In the genomic region with DNA sequence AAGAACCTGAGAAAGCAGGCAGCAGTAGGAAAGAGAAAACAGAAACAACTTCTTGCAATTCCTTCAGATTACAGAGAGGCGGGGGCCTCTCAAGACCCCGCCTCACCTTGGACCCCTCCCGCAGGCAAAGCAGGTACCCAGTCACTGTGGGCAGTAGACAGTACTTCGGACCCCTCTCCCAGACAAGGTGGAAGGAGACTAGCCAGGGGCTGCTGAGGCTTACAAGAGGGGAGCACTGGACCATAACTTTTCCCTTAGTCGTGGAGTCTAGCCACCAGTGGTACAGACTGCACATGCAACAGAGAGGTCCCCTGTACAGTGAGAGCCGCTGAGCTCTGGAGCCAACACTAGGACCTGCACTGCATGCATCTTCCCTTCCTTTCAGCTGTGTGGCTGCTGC, we compare ENCODE assay signal across 21 mouse cellular contexts.
DNase-seq lines count a peak whose midpoint lies in the region; ATAC-seq lines count a peak whose summit lies in the region.
"Had no signal": no experiment of that assay in that cellular context is flagged by ENCODE, and none has a peak within 500 bp of the region (broad histone marks: within the 10 kb centered on the region; RNA-seq: fewer than 3 reads in every experiment).

No protein-coding gene starts in this region.

- no peak overlapping the region for H3K4me2 ChIP-seq in heart, embryonic 12.5 days
- no peak overlapping the region for H3K4me2 ChIP-seq in midbrain, embryonic 11.5 days
- H3K4me2 ChIP-seq in midbrain, embryonic 13.5 days (replicated peaks): no peak overlapping the region
- H3K4me2 ChIP-seq: hindbrain, embryonic 13.5 days; intestine, embryonic 15.5 days; liver, embryonic 13.5 days; neural tube, embryonic 13.5 days had no signal

- H3K36me3 ChIP-seq in heart, embryonic 12.5 days: peaks cover 12% of the 10 kb centered on the region
- no peaks in the 10 kb centered on the region for H3K36me3 ChIP-seq in midbrain, embryonic 11.5 days (ENCODE audit: control insufficient read depth, insufficient read depth, low read length)
- no peaks in the 10 kb centered on the region for H3K36me3 ChIP-seq in midbrain, embryonic 13.5 days
- H3K36me3 ChIP-seq: hindbrain, embryonic 13.5 days; intestine, embryonic 15.5 days; liver, embryonic 13.5 days; neural tube, embryonic 13.5 days had no signal

- intact Hi-C loops in heart, postnatal 14 days (cut with DNase I): no loop called here

- H3K27me3 ChIP-seq in heart, embryonic 12.5 days (replicated peaks): no peaks in the 10 kb centered on the region
- H3K27me3 ChIP-seq in midbrain, embryonic 11.5 days (ENCODE audit: control insufficient read depth, insufficient read depth, low read length): no peaks in the 10 kb centered on the region
- no peaks in the 10 kb centered on the region for H3K27me3 ChIP-seq in midbrain, embryonic 13.5 days
- H3K27me3 ChIP-seq: hindbrain, embryonic 13.5 days; intestine, embryonic 15.5 days; liver, embryonic 13.5 days; neural tube, embryonic 13.5 days had no signal

- ATAC-seq in heart, embryonic 12.5 days (ENCODE audit: insufficient number of reproducible peaks, low FRiP score): no peak
- no peak for ATAC-seq in midbrain, embryonic 11.5 days (ENCODE audit: low FRiP score)
- ATAC-seq in midbrain, embryonic 13.5 days: no peak
- ATAC-seq: forebrain, embryonic 14.5 days; intestine, embryonic 15.5 days had no signal

- no peaks in the 10 kb centered on the region for H3K9me3 ChIP-seq in heart, embryonic 12.5 days (replicated peaks)
- H3K9me3 ChIP-seq in midbrain, embryonic 11.5 days (ENCODE audit: control insufficient read depth, low read length): no peaks in the 10 kb centered on the region
- no peaks in the 10 kb centered on the region for H3K9me3 ChIP-seq in midbrain, embryonic 13.5 days
- H3K9me3 ChIP-seq: hindbrain, embryonic 13.5 days; intestine, embryonic 15.5 days; liver, embryonic 13.5 days; megakaryocyte, embryonic 14.5 days; neural tube, embryonic 13.5 days had no signal

- no peak overlapping the region for H3K4me3 ChIP-seq in heart, embryonic 12.5 days
- H3K4me3 ChIP-seq in midbrain, embryonic 11.5 days (ENCODE audit: low read depth, low read length): no peak overlapping the region
- no peak overlapping the region for H3K4me3 ChIP-seq in midbrain, embryonic 13.5 days (replicated peaks)
- H3K4me3 ChIP-seq: erythroblast, embryonic 14.5 days; hindbrain, embryonic 13.5 days; intestine, embryonic 15.5 days; liver, embryonic 13.5 days; megakaryocyte, embryonic 14.5 days; neural tube, embryonic 13.5 days had no signal

- 70% methylated on average over 6 of the region's 6 CpGs for WGBS in heart, embryonic 12.5 days
- WGBS in midbrain, embryonic 11.5 days: 82% methylated on average over 6 of the region's 6 CpGs
- WGBS in midbrain, embryonic 13.5 days: 77% methylated on average over 6 of the region's 6 CpGs

- H3K4me1 ChIP-seq in heart, embryonic 12.5 days (replicated peaks): peaks cover 62% of the 10 kb centered on the region
- no peaks in the 10 kb centered on the region for H3K4me1 ChIP-seq in midbrain, embryonic 11.5 days (ENCODE audit: control insufficient read depth, insufficient read depth, low read length)
- H3K4me1 ChIP-seq in midbrain, embryonic 13.5 days (replicated peaks): no peaks in the 10 kb centered on the region
- H3K4me1 ChIP-seq: hindbrain, embryonic 13.5 days; neural tube, embryonic 13.5 days had no signal

- H3K9ac ChIP-seq in heart, embryonic 12.5 days: no peak overlapping the region
- no peak overlapping the region for H3K9ac ChIP-seq in midbrain, embryonic 11.5 days (ENCODE audit: low read length)
- H3K9ac ChIP-seq in midbrain, embryonic 13.5 days (replicated peaks): no peak overlapping the region
- H3K9ac ChIP-seq: hindbrain, embryonic 13.5 days; intestine, embryonic 15.5 days; liver, embryonic 13.5 days; neural tube, embryonic 13.5 days had no signal

- H3K27ac ChIP-seq in heart, embryonic 12.5 days (ENCODE audit: poor library complexity, severe bottlenecking): peak overlapping the region; percentile 46
- H3K27ac ChIP-seq in midbrain, embryonic 11.5 days (ENCODE audit: low read depth, low read length): no peak overlapping the region
- H3K27ac ChIP-seq in midbrain, embryonic 13.5 days: no peak overlapping the region
- H3K27ac ChIP-seq: hindbrain, embryonic 13.5 days; intestine, embryonic 15.5 days; liver, embryonic 13.5 days; neural tube, embryonic 13.5 days; stomach, postnatal 0 days had no signal

- no peak for DNase-seq in heart, postnatal 14 days
- DNase-seq in midbrain, embryonic 11.5 days (ENCODE audit: low spot score, missing footprints): peak; percentile 69
- DNase-seq in kidney, postnatal 10 days: peak; percentile 51
- no peak for DNase-seq in layer of hippocampus, postnatal 14 days (ENCODE audit: low spot score in 2 of 2)
- DNase-seq in gastrocnemius, postnatal 4 days (ENCODE audit: low spot score in 2 of 2): no peak
- no peak for DNase-seq in spleen, adult 18-20 months
- DNase-seq: cerebellum, postnatal 10 days; embryo, embryonic 11 days; gastrocnemius, postnatal 36 days; layer of hippocampus, adult 9-11 months; liver, embryonic 13.5 days; thymus, postnatal 25 days had no signal

Comparison
In these comparisons a context has a peak if more than half of its experiments do, and no peak if none do; other contexts are left out.
1. DNase-seq: peak in midbrain, embryonic 11.5 days (single experiment) and kidney, postnatal 10 days (single experiment); none in heart, postnatal 14 days (0 of 2), layer of hippocampus, postnatal 14 days (0 of 2), gastrocnemius, postnatal 4 days (0 of 2) and spleen, adult 18-20 months (0 of 2).